Mouse (Mus musculus) gastrocnemius, postnatal 14 days (tissue): ENCODE measurements around the gene Rnaset2a. TPM values are rescaled to one million over a fixed set of nuclear protein-coding genes. Genes with fewer than 3 reads are reported as not detected.
"Not testable (repeated sequence)": the region's sequence is repeated elsewhere in the genome, so short reads cannot be mapped to it uniquely, and the experiment has no call there.

Experiments
- DNase-seq: peaks from one replicate; pipeline ENCODE4 v3.0.0; 2021; ENCODE audit warnings: mixed read lengths
- intact Hi-C: fragments of 180-260 bp; cut with DNase I; formaldehyde crosslinking; loops from one replicate; pipeline ENCODE4 v1.15.1; 2025; ENCODE audit warnings: low total_unique reads
- long read RNA-seq, 2 experiments: library from polyadenylated mRNA; stranded (forward); transcript quantifications; one replicate each; pipeline ENCODE4 v2.0.0; 2021
- total RNA-seq, 2 experiments: library from RNA; stranded (reverse); gene quantifications; 2 replicates each; pipeline ENCODE4 v1.2.3; 2021

Rnaset2a gene
- total RNA-seq = 10 to 100 TPM; 13.9 to 14.6 TPM
- long read RNA-seq, experiment 1, transcript Rnaset2a-201 (9 exons, 1,793 nt) = major isoform, 30 of 38 reads
- long read RNA-seq, experiment 1, partial matches to known transcripts = 2 of 38 reads
- long read RNA-seq, experiment 1, other reads (novel, unspliced or antisense) = 6 of 38 reads
- long read RNA-seq, experiment 2, transcript Rnaset2a-201 (9 exons, 1,793 nt) = major isoform, 27 of 36 reads
- long read RNA-seq, experiment 2, partial matches to known transcripts = 0 of 36 reads
- long read RNA-seq, experiment 2, other reads (novel, unspliced or antisense) = 9 of 36 reads

DNA sequence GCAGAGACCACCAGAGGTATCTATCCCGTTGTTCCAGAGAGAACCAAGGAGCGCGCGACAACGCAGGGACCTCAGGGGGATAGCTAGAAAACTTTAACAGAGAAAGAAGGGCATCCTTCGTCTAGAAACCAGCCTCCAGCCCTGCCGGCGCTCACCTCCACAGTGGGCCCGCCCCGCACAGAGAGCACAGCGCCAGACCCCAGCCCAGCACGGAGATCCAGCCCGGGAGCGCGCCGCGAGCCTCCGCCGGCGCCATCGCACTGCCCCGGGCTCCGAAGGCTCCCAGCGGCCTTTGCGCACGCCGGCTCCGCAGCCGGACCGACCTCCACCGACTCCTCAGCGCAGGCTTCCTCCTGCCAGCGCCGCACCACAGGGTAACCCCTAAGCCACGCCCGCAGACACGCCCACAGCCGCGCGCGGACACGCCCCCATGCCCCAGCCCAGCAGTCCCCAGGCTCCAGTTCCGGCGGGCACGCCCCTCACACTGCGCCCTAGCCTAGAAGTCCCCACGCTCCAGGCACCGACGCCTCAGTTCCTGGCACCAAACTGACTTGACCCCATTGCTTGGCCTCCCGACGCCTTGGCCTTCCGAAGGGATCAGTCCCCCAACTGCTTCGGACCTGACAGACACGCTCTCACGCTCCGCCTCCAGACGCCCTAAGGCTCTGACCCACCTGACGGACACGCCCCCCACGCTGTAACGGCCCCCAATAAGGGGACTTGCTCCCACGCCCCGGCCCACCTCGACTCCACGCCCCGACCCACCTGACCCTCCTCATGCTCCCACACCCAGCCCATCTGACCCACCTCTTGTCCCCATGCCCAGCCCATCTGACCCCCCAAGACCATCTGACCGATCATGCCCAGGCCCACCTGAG is at the start of gene Rnaset2a, which contains the start of gene Gm49673:
Gene Rnaset2a, minus strand, starts transcription at position 659 of the 878 bp plus-strand sequence.
Gene Gm49673, minus strand, starts transcription at position 350 of the 878 bp plus-strand sequence.
- intact Hi-C loops = not testable (repeated sequence)
- peak; percentile 14 for DNase-seq

GRCm38 (mm10) chr17:8197652-8198051 is 49.8 kb upstream of the Rnaset2a start:
- DNase-seq = no peak
- intact Hi-C loops = no loop called here

DNA sequence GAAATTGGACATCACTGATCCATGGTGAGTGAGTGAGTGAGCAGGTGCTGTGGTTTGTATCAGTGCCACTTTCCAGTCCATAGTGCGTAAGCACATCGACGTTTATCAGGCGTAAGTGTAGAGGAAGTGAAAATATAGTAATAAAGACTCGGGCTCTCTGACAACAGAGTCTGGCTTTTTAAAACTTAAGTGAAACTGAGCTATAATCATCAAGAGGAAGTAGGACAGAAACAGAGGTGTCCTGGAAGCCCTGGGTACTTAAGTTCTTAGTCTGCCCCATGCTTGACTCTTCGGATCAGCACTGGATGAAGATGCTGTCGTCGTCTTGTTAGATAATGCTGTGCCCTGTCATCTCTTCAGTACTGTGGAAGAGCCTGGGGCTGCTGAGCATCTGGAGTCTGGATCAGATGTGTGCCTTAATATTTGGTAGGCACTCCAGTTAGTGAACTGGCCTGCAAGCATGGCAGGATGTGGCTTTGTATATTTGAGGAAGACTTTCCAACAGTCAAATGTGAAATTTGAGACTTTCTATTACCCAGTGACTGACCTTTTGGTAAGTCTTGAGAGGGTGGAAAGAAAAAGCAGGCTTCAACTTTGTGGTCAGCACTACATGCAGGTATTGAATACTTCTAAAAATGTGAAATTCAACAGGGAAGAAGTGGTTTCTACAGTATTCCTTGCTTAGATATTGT is 47.9 kb upstream of the Rnaset2a start:
- intact Hi-C loops = no loop called here
- no peak for DNase-seq

DNA sequence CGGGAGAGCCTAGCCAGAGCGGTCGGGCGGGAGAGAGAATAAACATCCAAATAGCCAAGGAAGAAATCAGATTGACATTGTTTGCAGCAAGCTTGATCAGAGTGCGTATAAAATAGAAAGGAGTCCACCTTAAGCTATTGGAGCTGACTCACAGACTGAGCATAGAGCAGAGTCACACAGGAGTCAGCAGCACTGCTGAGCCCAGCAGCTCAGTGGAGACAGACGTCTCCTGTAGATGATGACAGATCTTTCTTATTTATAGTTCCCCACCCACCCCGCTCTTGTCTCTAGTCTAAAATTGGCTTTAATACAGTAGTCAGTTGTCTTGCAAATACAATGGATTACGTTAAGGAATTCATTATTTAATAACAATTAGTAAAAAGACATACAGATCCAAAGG is 45.8 kb upstream of the Rnaset2a start:
- no peak for DNase-seq
- intact Hi-C loops = no loop called here

DNA sequence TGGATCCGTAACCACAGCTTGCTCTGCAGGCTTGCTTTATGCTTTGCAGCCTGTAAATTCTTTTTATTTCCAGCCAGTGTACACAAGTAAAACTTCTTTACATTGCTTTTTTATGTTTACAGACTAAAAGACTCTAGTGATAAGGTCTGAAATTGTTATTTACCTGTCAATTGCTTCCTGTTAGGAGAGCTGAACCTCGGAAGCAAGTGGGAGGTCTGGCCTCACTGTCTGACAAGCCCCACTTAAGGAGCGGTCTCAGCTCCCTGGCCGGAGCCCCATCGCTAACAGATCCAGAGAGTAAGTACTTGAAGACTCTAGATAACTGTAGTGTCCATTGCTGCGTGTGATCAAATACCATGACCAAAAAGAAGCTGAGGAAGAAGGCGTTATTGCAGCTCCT is 36.3 kb upstream of the Rnaset2a start:
- no peak for DNase-seq
- intact Hi-C loops = no loop called here

- intact Hi-C loops = no loop called here
- DNase-seq = no peak
Measured at GRCm38 (mm10) chr17:8183815-8184214, 35.9 kb upstream of the Rnaset2a start.

DNA sequence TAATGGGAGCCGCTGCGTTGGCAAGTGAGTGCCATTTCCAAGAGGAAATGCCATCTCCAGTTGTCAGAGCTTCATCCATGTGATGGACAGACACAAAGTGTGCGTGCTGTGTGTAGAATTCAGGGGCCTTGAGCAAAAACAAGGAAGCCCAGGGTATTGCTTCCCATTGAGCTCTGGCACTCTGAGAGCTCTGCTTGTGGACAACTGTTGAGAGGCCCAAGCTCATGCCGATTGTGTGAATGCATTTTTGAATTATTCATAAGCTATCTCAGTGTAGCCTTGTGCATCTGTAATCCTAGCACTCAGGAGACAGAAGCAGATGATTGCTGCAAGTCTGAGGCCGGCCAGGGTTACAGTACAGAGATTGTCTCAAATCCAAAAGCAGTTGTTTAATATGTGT is 29.2 kb upstream of the Rnaset2a start:
- DNase-seq = no peak
- intact Hi-C loops = no loop called here

DNA sequence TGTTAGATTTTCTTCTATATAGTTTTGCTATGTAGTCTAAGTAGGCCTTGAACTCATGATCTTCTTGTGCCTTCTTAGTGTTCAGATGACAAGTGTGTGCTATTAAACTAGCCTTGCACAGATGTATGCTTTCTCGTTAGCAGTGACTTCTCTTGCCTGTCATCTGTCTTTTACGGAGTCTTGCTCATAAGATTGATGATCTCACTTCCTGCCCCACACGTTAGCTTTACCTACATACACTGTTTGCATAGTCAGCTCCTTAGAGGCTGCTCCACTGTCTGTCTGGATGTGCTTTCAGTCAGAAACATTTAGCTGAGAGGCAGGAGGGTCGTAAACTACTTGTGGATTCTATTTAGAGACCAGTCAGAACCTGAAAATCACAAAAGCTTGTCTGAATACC is 23.2 kb upstream of the Rnaset2a start:
- no peak for DNase-seq
- intact Hi-C loops = no loop called here

DNA sequence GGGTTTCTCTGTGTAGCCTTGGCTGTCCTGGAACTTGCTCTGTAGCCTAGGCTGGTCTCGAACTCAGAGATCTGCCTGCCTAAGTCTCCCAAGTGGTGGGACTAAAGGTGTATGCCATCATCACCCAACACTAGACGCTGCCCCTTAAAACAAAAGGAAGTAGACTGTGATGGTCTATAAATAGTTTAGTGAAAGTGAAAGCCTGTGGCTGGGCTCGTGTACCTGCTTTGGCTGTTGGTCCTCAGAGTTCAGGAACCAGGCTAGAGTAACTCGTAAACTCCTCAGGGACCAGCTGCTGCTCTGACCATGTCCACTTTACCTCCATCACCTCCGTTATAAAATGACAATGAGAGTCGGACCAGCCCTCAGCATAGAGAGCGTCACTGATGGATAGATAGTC is 22.4 kb upstream of the Rnaset2a start:
- intact Hi-C loops = no loop called here
- DNase-seq = no peak

GRCm38 (mm10) chr17:8167436-8167835 is 19.5 kb upstream of the Rnaset2a start:
- intact Hi-C loops = not testable (repeated sequence)
- peak; percentile 9 for DNase-seq

- intact Hi-C loops = not testable (repeated sequence)
Measured at GRCm38 (mm10) chr17:8166454-8166853, 18.6 kb upstream of the Rnaset2a start.

DNA sequence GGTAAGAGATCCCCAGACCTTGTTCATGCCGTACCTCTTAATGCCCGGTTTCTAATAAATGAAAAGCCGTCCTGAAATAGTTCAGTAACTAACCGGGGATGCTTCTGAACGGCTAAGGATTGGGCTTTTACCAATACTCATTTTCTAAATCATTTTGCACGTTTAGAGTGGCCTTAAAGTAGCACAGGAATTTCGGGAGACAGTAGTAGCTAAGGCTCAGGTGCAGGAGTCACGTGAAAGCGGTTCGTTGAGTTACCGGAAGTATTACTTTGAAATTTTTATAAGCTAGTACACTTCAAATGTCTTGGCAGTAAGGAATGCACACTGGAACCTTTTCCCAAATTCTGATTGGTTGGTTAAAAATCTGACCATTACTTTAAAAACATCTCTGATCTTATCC is 18.1 kb upstream of the Rnaset2a start:
- DNase-seq, intact Hi-C loops: not testable (repeated sequence)

More at GRCm38 (mm10) chr17:8166454-8166853, 18.6 kb upstream of the Rnaset2a start:
- not testable (repeated sequence) for DNase-seq

GRCm38 (mm10) chr17:8165608-8165945 is 17.7 kb upstream of the Rnaset2a start:
- DNase-seq, intact Hi-C loops: not testable (repeated sequence)

DNA sequence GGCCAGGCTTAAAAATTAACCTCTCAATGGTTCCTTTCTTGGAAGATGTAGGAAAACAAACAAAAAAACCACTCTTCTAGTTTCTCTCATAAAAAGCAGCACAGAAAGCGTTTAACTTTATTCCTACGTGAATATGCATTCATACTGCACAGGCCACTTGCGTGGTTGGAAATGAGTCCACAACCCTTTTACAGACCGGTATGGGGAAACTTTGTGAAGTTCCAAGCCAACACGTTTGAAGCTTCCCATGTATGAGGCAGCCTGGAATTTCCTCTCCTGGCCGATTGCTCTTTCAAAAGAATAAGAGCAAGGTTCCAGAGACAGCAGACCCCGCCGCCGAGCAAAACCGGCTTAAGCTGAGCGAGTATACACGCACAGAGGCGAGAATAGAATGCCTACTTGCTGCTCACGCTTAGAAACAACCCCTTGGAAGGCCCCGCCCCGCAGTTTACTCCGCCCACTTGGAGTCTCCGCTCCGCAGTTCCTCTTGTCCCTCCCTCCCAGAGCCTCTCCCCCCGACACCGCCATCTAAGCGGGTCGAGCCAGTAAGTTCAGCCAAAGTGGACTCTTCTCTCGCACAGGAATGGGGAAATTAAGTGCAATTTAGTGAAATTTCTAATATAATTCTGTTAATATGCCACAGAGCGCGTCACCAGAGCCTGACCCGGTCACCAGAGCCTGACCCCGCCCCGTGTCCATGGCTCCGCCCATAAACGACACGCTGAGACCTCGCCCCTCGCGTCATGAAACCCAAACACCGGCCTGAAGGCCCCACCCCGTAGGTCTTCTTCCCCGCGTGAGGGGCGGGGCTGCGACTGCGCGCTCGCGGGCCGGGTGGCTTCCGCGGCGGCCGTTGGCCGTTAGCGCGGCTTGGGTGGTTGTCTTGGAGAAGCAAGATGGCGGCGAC is 17.1 kb upstream of the Rnaset2a start, which contains the start of gene Fgfr1op:
Gene Fgfr1op, plus strand, starts transcription at position 801 of the 907 bp plus-strand sequence.
- DNase-seq, intact Hi-C loops: not testable (repeated sequence)

GRCm38 (mm10) chr17:8160969-8161368 is 13.1 kb upstream of the Rnaset2a start:
- DNase-seq, intact Hi-C loops: not testable (repeated sequence)

GRCm38 (mm10) chr17:8158627-8159026 is 10.7 kb upstream of the Rnaset2a start:
- intact Hi-C loops, DNase-seq: not testable (repeated sequence)

GRCm38 (mm10) chr17:8155982-8156381 is 8.1 kb upstream of the Rnaset2a start:
- DNase-seq, intact Hi-C loops: not testable (repeated sequence)

DNA sequence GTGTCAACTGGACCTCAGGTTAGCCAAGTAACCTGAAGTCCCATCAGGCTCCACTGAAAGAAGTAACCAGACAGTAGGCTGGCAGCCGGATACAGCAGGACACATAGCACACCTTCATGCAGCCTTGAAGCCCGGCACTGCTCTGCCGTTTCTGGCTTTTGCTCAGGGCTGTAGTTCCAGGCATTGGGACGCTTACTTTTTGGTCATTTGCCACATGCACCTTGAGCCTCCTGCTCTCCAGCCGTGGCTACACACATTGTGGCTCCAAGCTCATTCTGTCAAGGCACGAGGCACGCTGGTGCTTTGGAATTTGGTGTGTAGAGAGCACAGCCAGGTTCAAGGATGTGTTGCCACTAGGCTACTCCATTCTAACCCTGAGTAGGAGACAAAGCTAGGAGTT is 7.1 kb upstream of the Rnaset2a start:
- DNase-seq, intact Hi-C loops: not testable (repeated sequence)

DNA sequence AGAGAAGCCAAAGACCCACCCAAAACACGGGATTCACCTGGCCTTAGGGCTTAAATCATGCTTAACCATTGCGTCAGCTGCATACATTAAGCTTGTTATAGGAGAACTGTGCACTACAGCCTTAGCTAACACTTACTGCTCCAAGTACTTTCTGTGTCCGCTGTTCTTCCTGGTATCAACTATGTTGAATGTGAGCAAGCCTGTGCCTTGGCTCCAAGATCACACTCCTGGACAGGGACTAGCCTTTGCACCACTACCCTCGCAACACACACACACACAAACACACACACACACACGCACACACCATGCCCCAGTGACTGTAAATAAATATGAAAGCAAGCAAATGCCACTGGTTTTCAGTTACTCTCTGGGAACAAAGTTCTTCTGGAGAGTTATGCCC is 966 bp downstream of the Rnaset2a start:
- intact Hi-C loops = not testable (repeated sequence)
- peak; percentile 16 for DNase-seq
